Mouse (Mus musculus) telencephalon, adult 2 months (tissue): ENCODE results near the gene Adal.

Source experiments
- DNase-seq: peaks from one replicate; pipeline ENCODE4 v3.0.0-alpha.2; 2011; ENCODE audit warnings: low read depth, low spot score

The Adal gene

GRCm38 (mm10) chr2:121178828-121179479 is 38.7 kb downstream of the Adal start:
- no peak for DNase-seq

- no peak for DNase-seq
Measured at GRCm38 (mm10) chr2:121183431-121183830, 43.2 kb downstream of the Adal start.

- no peak for DNase-seq
Measured at GRCm38 (mm10) chr2:121184142-121184541, 43.9 kb downstream of the Adal start.

- DNase-seq: no peak
Measured at GRCm38 (mm10) chr2:121188530-121188929, 48.3 kb downstream of the Adal start.

GRCm38 (mm10) chr2:121195466-121195865 is 55.2 kb downstream of the Adal start:
- peak; percentile 91 for DNase-seq

- no peak for DNase-seq
Measured at GRCm38 (mm10) chr2:121204276-121204675, 64.0 kb downstream of the Adal start.
